Mouse (Mus musculus) frontal cortex, postnatal 14 days (tissue): ENCODE measurements around the gene Ttyh3.

Source experiments
- DNase-seq, 2 experiments: peaks; one replicate each; pipeline ENCODE4 v3.0.0; 2022; ENCODE audit warnings: low spot score in 2 of 2

The Ttyh3 gene

GRCm38 (mm10) chr5:140652587-140652986 lies 3.8 kb upstream of the Ttyh3 start:
- DNase-seq: no peak

- DNase-seq: no peak
Observed at GRCm38 (mm10) chr5:140651231-140651630, 2.4 kb upstream of the Ttyh3 start.

GRCm38 (mm10) chr5:140649881-140650414 lies 1.1 kb upstream of the Ttyh3 start:
- no peak for DNase-seq

- DNase-seq: peak; percentile 94 to 96
Observed at GRCm38 (mm10) chr5:140649101-140649667, 353 bp upstream of the Ttyh3 start.

GRCm38 (mm10) chr5:140647821-140648518 lies 861 bp downstream of the Ttyh3 start:
- DNase-seq: peak; percentile 62 to 76

GRCm38 (mm10) chr5:140647031-140647760 lies 1.6 kb downstream of the Ttyh3 start:
- DNase-seq: no peak

- no peak for DNase-seq
Observed at GRCm38 (mm10) chr5:140646171-140646570, 2.7 kb downstream of the Ttyh3 start.

GRCm38 (mm10) chr5:140645454-140645853 lies 3.4 kb downstream of the Ttyh3 start:
- DNase-seq: no peak

GRCm38 (mm10) chr5:140644702-140645201 lies 4.1 kb downstream of the Ttyh3 start:
- no peak for DNase-seq

- no peak for DNase-seq
Observed at GRCm38 (mm10) chr5:140644263-140644662, 4.6 kb downstream of the Ttyh3 start.

GRCm38 (mm10) chr5:140642076-140642475 lies 6.8 kb downstream of the Ttyh3 start:
- DNase-seq: no peak

- no peak for DNase-seq
Observed at GRCm38 (mm10) chr5:140641254-140641928, 7.4 kb downstream of the Ttyh3 start.

GRCm38 (mm10) chr5:140640812-140641211 lies 8.0 kb downstream of the Ttyh3 start:
- DNase-seq: no peak

GRCm38 (mm10) chr5:140639871-140640270 lies 9.0 kb downstream of the Ttyh3 start:
- DNase-seq: no peak

- no peak for DNase-seq
Observed at GRCm38 (mm10) chr5:140639312-140639711, 9.5 kb downstream of the Ttyh3 start.

- no peak for DNase-seq
Observed at GRCm38 (mm10) chr5:140638484-140638883, 10.3 kb downstream of the Ttyh3 start.

- no peak for DNase-seq
Observed at GRCm38 (mm10) chr5:140637989-140638388, 10.8 kb downstream of the Ttyh3 start.

- no peak for DNase-seq
Observed at GRCm38 (mm10) chr5:140637058-140637410, 11.8 kb downstream of the Ttyh3 start.

GRCm38 (mm10) chr5:140636316-140637057 lies 12.3 kb downstream of the Ttyh3 start:
- DNase-seq: no peak

- DNase-seq: no peak
Observed at GRCm38 (mm10) chr5:140634798-140635722, 13.8 kb downstream of the Ttyh3 start.
